Mouse (Mus musculus) kidney, adult 11 months (tissue): ENCODE data around the gene Spred3.

ENCODE experiments used
- DNase-seq: peaks from one replicate; pipeline ENCODE4 v3.0.0; 2022

The Spred3 gene

DNA sequence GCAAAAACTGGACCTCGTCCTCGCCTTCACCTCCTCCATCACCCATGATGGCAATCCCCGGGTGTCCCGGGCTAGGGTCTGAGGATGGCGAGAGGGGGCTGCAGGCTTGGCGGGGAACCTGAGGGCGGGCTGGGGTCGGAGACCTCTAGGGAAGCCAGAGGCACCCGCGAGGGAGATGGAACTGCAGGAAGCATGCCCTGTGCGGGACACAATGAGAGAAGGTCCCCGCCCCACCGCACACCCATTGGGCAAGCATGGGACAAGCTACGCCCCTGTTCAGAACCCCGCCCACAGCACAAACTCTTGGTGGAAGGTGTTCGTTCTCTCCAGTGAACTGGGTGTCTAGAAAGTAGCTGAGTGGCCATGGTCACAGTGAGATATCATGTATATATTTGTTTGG, 45.2 kb downstream of the Spred3 start, which contains the start of gene Ryr1:
Gene Ryr1, minus strand, starts transcription at position 210 of the 400 bp plus-strand sequence.
- DNase-seq, result peak; percentile 13

DNA sequence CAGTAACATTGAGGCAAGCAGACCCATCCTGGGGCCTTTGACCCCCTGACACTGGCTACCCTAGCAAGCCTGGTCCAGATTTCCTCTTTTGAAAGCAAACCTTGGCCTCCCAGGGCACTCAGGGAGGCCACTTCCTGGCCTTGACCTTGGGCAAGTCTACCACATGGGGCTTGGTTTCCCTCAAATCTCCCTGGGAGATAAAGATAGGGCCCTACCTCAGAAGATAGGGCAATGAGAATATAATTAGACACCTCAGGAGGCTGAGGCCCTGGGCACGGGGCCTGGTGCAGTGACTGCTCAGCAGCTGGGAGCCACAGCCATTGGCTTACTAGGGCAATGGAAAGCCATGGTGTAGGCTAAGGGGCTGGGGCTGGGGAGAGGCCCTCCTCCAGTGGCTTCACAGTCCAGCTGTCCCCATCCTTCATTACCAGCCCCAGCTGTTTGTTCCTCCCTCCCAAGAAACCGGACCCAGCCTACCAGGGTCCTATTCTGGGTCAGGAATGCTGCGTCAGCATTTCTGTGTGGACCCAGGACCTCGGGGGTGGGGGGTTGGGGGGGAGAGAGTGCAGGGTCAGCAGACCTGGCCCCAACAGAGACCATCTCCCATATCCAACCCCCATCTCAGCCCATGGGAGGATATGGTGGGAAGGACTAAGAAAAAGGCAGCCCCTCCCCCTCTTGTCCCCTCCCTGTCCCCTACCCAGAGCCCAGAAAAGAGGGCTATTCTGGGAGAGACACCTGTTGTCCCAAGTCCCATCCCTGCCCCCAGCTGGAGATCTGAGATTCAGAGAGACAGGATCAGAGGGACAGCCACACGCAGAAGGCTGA, 46.5 kb downstream of the Spred3 start:
- DNase-seq, result no peak

DNA sequence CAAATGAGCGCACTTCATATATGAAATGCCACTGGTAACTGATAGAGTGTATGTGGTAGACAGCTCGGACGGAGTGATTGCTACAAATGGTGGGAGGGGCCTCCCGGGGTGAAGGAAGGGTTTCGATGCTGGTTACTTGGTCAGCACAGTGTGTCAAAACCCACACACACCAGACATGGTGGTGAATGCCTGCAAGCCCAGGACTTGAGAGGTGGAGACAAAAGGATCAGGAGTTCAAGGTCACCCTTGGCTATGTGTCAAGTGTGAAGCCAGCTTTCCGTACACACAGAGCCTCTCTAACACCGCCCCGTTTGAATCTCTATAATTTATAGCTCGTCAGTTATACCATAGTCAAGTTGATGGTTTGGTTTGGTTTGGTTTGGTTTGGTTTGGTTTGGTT, 47.4 kb downstream of the Spred3 start:
- no peak for DNase-seq

GRCm38 (mm10) chr7:29119526-29119925, 50.7 kb downstream of the Spred3 start:
- DNase-seq, result no peak

GRCm38 (mm10) chr7:29118142-29118851, 51.9 kb downstream of the Spred3 start:
- DNase-seq, result no peak

GRCm38 (mm10) chr7:29108992-29109955, 60.9 kb downstream of the Spred3 start:
- DNase-seq, result peak; percentile 20
